Mouse (Mus musculus) embryonic fibroblast, embryonic 13.5 days (primary cell): Measurements from ENCODE around the gene Tmem132b.

Experiments
- CTCF ChIP-seq: IDR thresholded peaks from 2 replicates; pipeline ENCODE4 v1.5.1; 2011; ENCODE audit warnings: mild to moderate bottlenecking, control low read depth, low read length, moderate library complexity, borderline replicate concordance; ENCODE audit not compliant: insufficient read depth
- POLR2A ChIP-seq: IDR thresholded peaks from 2 replicates; pipeline ENCODE4 v1.6.1; 2011; ENCODE audit warnings: low read depth, mild to moderate bottlenecking, control low read depth, low read length, moderate library complexity

- TF ChIP-seq CTCF (no peak), POLR2A (no peak)
These were observed 2.6 kb downstream of the Tmem132b start for GRCm38 (mm10) chr5:125534168-125534610.
